Mouse (Mus musculus): ENCODE results near the gene Psmg4. TPM values are rescaled to one million over a fixed set of nuclear protein-coding genes. Genes with fewer than 3 reads are reported as not detected.

Gene Psmg4
- polyA plus RNA-seq, 1 experiment from 2014 or later: 76.5 TPM

DNA sequence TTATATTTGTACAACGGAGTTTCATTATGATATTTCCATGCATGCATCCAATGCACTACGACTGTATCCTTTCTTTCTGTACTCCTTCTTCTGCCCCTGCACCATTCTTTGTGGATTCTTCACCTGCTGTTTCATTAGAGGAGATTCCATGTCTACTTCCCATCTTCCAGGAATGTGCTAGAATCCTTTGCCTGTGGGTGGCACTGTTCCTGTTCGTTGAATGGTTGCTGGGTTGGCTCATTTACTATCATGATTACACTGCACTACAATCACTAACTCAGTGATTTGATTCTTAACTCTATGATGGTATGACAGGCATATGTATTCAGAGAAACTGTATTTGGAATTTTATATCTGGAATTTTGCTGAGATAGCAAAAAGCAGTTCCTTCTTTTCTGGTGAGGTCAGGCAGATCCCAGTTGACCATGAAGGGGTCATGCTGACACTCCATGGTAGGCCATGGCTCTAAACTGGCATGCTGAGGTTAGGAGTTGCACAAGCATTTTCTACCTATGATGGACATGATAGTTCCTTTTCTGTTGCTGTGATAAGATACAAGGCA lies 5.1 kb upstream of the Psmg4 start:
- H3K4me1 ChIP-seq (replicated peaks): peaks cover 38% of the 10 kb centered on the region
- H3K4me2 ChIP-seq: no peak overlapping the region
- H3K4me3 ChIP-seq: no peak overlapping the region
- H3K27ac ChIP-seq: peak overlapping the region; percentile 90
- 89% methylated on average over 3 of the region's 3 CpGs for WGBS
- H3K9ac ChIP-seq: no peak overlapping the region
- H3K36me3 ChIP-seq: no peaks in the 10 kb centered on the region
- ATAC-seq (replicated peaks; ENCODE audit: insufficient number of reproducible peaks, insufficient read depth, low FRiP score, low read depth): no peak
- H3K9me3 ChIP-seq (replicated peaks): no peaks in the 10 kb centered on the region
- no peaks in the 10 kb centered on the region for H3K27me3 ChIP-seq

DNA sequence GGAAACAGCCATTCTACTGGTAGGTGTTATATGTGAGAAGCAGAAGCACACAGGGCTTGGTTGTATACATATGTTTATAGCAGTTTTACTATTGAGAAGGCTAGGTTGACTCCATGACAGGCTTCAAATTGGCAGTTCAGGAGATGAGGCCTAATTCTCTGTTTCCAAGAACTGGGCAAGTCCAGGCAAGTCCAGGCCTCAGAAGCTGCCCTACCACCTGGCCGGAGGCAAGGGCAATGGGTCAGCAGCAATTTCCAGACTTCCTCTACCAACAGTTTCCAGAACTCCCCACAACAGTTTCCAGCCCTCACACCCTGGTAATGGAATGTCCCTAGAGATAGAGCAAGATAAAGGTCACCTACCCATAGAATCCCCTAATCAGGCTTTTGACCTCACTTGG lies 2.8 kb upstream of the Psmg4 start:
- ATAC-seq (replicated peaks; ENCODE audit: insufficient number of reproducible peaks, insufficient read depth, low FRiP score, low read depth): no peak
- Histone ChIP-seq H3K9me3 (replicated peaks) (no peaks in the 10 kb centered on the region), H3K36me3 (no peaks in the 10 kb centered on the region), H3K4me2 (no peak overlapping the region), H3K9ac (no peak overlapping the region), H3K4me3 (no peak overlapping the region), H3K27me3 (no peaks in the 10 kb centered on the region), H3K27ac (no peak overlapping the region), H3K4me1 (replicated peaks) (peaks cover 33% of the 10 kb centered on the region)
- 83% methylated on average over 1 of the region's 1 CpGs for WGBS

DNA sequence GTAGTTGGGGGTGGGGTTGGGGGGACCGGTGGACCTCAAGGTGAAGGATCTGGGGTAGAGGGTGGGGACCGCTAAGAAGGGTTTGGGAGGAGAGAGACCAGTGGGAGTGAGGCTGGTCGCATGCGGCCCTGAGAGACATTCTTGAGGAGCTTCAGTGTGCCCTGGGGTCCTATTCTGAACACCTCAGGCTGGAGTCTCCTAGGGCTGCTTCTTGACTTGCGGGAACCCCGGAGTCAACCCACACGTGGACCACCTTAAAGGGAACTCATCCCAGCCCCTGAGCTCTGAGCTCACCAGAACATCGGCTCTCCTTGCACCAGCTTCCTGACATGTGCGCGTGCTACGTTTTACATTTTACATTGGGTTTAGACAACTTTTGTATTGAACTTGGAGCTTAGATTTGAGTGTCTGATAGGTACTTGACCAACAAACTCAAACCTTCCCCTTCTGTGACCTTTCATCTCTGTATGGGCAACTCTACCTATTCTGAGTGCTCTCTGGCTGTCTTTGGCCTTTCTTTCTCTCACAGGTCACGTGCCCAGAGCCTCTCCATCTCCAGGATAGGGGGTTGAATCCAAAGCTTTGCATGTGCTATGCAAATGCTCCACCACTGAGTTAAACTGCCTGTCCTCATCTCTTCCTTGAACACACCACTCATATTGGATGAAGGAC lies 676 bp downstream of the Psmg4 start:
- Histone ChIP-seq H3K4me3 (peak overlapping the region; percentile 82), H3K27me3 (no peaks in the 10 kb centered on the region), H3K4me2 (peak overlapping the region; percentile 76), H3K27ac (peak overlapping the region; percentile 95), H3K36me3 (peaks cover 5% of the 10 kb centered on the region), H3K9ac (peak overlapping the region; percentile 68), H3K9me3 (replicated peaks) (no peaks in the 10 kb centered on the region), H3K4me1 (replicated peaks) (peaks cover 17% of the 10 kb centered on the region)
- ATAC-seq (replicated peaks; ENCODE audit: insufficient number of reproducible peaks, insufficient read depth, low FRiP score, low read depth): peak; percentile 64; the same call in 1 of the 2 replicates
- 34% methylated on average over 12 of the region's 12 CpGs for WGBS

DNA sequence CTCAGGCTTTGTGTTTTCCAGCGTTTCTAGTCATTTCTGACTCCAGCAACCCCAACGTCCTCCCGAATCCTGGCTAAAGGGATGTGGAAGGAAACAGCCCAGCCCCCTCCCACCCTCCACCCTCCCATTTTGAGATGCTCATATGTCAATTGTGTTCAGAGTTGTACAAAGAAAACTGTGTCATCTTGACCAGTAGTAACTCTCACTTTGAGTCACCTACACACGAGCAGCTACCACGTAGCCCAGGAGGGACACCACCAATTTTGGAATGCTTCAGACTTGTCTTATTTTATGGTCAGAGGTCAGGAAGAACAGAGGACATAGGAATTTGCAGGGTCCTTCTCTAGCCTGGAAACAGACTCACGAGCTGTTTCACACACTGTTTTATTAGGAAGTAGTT lies 11.3 kb downstream of the Psmg4 start:
- Histone ChIP-seq H3K27me3 (no peaks in the 10 kb centered on the region), H3K9ac (no peak overlapping the region), H3K4me2 (no peak overlapping the region), H3K36me3 (no peaks in the 10 kb centered on the region), H3K27ac (no peak overlapping the region), H3K4me3 (no peak overlapping the region), H3K4me1 (replicated peaks) (no peaks in the 10 kb centered on the region), H3K9me3 (replicated peaks) (no peaks in the 10 kb centered on the region)
- ATAC-seq (replicated peaks; ENCODE audit: insufficient number of reproducible peaks, insufficient read depth, low FRiP score, low read depth): no peak
- WGBS: 93% methylated on average over 6 of the region's 6 CpGs

DNA sequence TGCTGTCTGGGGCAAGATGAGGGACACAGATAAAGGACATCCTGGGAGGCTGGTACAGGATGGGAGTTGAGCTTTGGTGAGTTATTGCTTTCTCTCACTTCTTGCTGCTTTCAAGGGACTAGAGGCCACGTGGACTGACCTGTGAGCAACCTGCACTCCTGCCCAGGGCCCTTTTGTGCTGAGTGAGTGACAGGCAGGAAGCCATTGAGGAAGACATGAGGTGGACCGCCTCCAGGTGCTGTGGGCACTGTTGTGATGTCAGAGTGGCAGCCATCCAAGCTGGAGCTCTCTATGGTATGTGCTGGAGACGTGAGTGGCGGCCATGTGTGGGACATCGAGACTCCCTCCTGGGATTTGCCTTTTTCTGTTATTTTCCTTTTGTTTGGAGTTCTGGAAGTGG lies 18.9 kb downstream of the Psmg4 start:
- H3K9ac ChIP-seq: no peak overlapping the region
- WGBS: 74% methylated on average over 5 of the region's 5 CpGs
- H3K4me1 ChIP-seq (replicated peaks): no peaks in the 10 kb centered on the region
- ATAC-seq (replicated peaks; ENCODE audit: insufficient number of reproducible peaks, insufficient read depth, low FRiP score, low read depth): no peak
- peaks cover 9% of the 10 kb centered on the region; the same call in 1 of the 2 replicates for H3K36me3 ChIP-seq
- H3K4me3 ChIP-seq: no peak overlapping the region
- no peak overlapping the region for H3K4me2 ChIP-seq
- no peaks in the 10 kb centered on the region for H3K9me3 ChIP-seq (replicated peaks)
- H3K27ac ChIP-seq: no peak overlapping the region
- H3K27me3 ChIP-seq: no peaks in the 10 kb centered on the region

DNA sequence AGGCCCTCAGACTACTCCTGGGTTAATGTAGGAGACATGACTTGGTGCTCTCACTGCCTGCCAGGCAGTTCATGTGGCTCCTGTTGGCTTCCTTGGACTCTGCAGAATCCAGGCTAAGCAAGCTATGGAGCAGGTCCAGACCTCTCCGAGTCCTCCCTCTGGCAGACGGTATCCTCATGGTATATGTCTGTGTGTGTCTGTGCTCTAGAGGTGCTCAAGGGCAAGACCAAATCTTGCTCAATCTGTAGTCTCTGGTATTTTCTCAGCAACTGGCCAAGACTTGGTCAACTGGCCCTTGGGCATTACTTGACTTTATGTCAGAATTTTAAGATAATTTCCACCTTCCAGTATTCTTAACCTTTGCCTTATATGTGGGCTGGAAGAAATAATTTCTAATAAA lies 22.6 kb downstream of the Psmg4 start:
- Histone ChIP-seq H3K27me3 (no peaks in the 10 kb centered on the region), H3K4me1 (replicated peaks) (0 out of 2 replicates have a peak, but pooled peaks cover 2% of the 10 kb centered on the region), H3K4me3 (no peak overlapping the region), H3K4me2 (no peak overlapping the region), H3K9me3 (replicated peaks) (no peaks in the 10 kb centered on the region), H3K9ac (no peak overlapping the region), H3K27ac (no peak overlapping the region), H3K36me3 (peaks cover 6% of the 10 kb centered on the region; the same call in 1 of the 2 replicates)
- WGBS: 77% methylated on average over 2 of the region's 2 CpGs
- ATAC-seq (replicated peaks; ENCODE audit: insufficient number of reproducible peaks, insufficient read depth, low FRiP score, low read depth): no peak

DNA sequence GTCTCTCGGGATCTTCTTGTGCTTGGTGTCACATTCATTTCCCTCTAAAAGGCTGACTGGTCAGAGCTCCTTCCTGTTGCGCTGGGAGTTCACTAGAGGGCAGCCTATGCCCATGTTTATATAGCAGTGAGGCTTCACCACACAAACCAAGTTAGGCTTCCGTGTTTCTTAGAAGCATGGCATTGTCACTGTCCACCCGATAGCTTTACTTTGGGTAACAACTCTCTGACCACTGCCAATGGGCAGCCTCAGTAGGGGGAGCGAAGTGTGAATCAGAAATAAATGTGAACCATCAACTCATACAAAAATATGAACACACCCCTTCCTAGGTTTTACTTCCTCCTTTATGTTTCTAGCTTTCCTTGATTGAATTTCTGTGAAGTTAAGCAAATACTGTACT lies 24.8 kb downstream of the Psmg4 start:
- H3K27ac ChIP-seq: no peak overlapping the region
- WGBS: 4% methylated on average over 5 of the region's 5 CpGs
- H3K4me2 ChIP-seq: peak overlapping the region; percentile 44; the same call in 1 of the 2 replicates
- H3K4me3 ChIP-seq: no peak overlapping the region
- no peaks in the 10 kb centered on the region for H3K9me3 ChIP-seq (replicated peaks)
- no peaks in the 10 kb centered on the region; the same call in 1 of the 2 replicates for H3K36me3 ChIP-seq
- H3K9ac ChIP-seq: no peak overlapping the region
- H3K27me3 ChIP-seq: no peaks in the 10 kb centered on the region
- H3K4me1 ChIP-seq (replicated peaks): peaks cover 5% of the 10 kb centered on the region; the same call in 1 of the 2 replicates
- ATAC-seq (replicated peaks; ENCODE audit: insufficient number of reproducible peaks, insufficient read depth, low FRiP score, low read depth): no peak

DNA sequence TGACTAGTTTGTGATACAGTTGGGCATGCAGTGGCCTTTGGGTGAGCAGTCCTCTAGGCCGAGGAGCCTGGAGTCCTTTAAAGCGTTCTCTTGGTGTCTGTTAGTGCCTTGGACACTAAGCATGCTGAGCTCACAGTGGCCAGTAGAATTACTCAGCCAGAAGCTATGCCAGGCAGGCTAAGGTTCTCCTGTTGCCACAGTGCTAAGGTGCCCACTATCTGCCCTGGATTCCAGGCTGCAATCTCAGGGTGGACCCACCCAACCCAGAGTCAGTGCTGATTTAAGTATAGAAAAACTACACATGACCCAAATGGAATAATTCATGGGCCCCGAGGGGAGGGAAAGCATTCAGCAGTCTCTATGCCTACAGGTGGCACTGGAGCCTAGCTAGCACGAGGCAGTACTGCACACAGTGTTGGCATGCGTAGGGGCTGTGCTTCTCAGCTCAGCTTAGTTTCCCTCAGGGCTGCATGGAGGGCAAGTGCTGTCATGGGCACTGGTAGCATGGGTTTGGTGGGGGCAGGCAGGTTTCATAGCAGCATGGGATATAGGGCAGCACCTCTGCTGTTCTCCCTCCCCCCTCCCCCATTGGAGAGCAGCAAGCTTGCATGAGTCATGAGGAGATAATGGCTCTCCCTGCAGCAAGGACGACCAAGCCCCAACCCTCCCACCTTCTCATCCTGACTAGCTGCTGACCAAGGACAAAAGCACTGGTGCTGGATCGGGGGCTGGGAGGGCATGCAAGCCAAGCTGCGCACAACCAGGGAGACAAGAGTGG lies 29.8 kb downstream of the Psmg4 start:
- Histone ChIP-seq H3K9me3 (replicated peaks) (no peaks in the 10 kb centered on the region), H3K4me3 (no peak overlapping the region), H3K4me2 (no peak overlapping the region), H3K4me1 (replicated peaks) (peaks cover 14% of the 10 kb centered on the region), H3K36me3 (no peaks in the 10 kb centered on the region), H3K27ac (no peak overlapping the region), H3K27me3 (no peaks in the 10 kb centered on the region), H3K9ac (no peak overlapping the region)
- ATAC-seq (replicated peaks; ENCODE audit: insufficient number of reproducible peaks, insufficient read depth, low FRiP score, low read depth): peak; percentile 76
- 55% methylated on average over 8 of the region's 8 CpGs for WGBS

DNA sequence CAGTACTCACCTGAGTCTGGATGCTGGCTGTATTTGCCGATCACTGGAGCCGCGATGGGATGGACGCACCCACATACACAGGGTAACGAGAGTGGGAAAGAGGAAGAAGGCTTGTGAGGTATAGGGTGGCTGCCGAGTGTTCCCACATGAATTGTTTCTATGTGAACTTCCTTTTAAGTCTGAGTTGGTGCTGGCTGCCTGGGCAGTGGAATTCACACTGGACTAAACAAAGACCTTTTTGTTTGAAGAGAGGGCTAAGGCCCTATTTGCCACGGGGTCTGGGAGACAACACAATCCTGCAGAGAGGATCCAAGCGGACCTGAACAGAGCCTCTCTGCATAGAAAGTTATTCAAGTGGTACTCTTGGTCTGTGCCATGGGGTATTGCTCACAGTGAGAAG lies 30.6 kb downstream of the Psmg4 start:
- Histone ChIP-seq H3K4me2 (no peak overlapping the region), H3K36me3 (no peaks in the 10 kb centered on the region), H3K27ac (no peak overlapping the region), H3K4me3 (no peak overlapping the region), H3K27me3 (no peaks in the 10 kb centered on the region), H3K9ac (no peak overlapping the region), H3K4me1 (replicated peaks) (peaks cover 13% of the 10 kb centered on the region), H3K9me3 (replicated peaks) (no peaks in the 10 kb centered on the region)
- 78% methylated on average over 8 of the region's 8 CpGs for WGBS
- ATAC-seq (replicated peaks; ENCODE audit: insufficient number of reproducible peaks, insufficient read depth, low FRiP score, low read depth): no peak

DNA sequence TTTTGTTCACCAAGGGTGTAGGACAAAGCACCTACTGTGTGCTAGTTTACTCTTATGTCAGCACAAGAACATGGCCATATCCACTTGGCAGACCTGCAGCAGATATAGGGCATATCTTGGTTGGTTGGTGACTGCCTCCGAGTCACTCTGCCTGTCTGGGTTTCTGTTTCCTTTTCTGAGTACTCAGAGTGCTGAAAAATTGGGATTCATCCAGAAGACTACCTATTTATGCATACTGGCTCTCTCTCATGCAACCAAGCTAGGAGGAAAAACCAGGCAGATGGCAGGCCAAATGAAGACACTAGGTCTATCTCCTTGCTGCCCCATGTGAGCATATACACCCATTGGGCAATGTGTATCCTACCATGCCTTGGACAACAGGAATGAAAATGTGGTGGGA lies 32.9 kb downstream of the Psmg4 start:
- H3K4me1 ChIP-seq (replicated peaks): peaks cover 13% of the 10 kb centered on the region
- no peak overlapping the region for H3K4me3 ChIP-seq
- no peaks in the 10 kb centered on the region for H3K27me3 ChIP-seq
- ATAC-seq (replicated peaks; ENCODE audit: insufficient number of reproducible peaks, insufficient read depth, low FRiP score, low read depth): no peak
- WGBS: 66% methylated on average over 1 of the region's 1 CpGs
- no peak overlapping the region for H3K27ac ChIP-seq
- no peaks in the 10 kb centered on the region for H3K9me3 ChIP-seq (replicated peaks)
- H3K36me3 ChIP-seq: no peaks in the 10 kb centered on the region
- no peak overlapping the region for H3K9ac ChIP-seq
- H3K4me2 ChIP-seq: no peak overlapping the region

DNA sequence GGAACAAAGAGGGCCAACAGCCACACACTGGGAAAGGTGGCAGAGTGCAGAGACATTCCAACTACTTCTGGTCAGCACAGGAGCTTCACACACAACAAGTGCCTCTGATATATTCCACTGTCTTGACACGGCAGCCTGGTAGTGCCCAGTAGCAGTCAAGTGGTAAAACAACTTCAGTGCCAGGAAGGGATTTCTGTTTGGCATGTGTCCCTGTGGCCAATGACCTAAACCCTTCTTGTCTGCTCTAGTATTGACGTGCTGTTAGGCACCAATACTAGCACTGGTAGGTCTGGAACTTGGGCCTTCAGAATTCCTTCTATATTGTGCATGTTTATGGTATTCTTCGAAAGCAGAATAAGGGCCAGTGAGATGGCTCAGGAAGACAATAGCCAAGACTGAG lies 42.5 kb downstream of the Psmg4 start:
- Histone ChIP-seq H3K4me1 (replicated peaks) (no peaks in the 10 kb centered on the region), H3K9me3 (replicated peaks) (no peaks in the 10 kb centered on the region), H3K27ac (no peak overlapping the region), H3K4me3 (no peak overlapping the region), H3K9ac (no peak overlapping the region), H3K36me3 (no peaks in the 10 kb centered on the region), H3K4me2 (no peak overlapping the region), H3K27me3 (no peaks in the 10 kb centered on the region)
- no peak for ATAC-seq (replicated peaks; ENCODE audit: insufficient number of reproducible peaks, insufficient read depth, low FRiP score, low read depth)
- 62% methylated on average over 3 of the region's 3 CpGs for WGBS
